12 mouse cellular contexts compared by ENCODE assay signal in genomic region chr12:55573794-55574193, GRCm38 (mm10). TPM values are rescaled to one million over a fixed set of nuclear protein-coding genes. Genes with fewer than 3 reads are reported as not detected.
DNase-seq lines count a peak whose midpoint lies in the region; ATAC-seq and TF ChIP-seq lines count a peak whose summit lies in the region.
"Had no signal": no experiment of that assay in that cellular context is flagged by ENCODE, and none has a peak within 500 bp of the region (broad histone marks: within the 10 kb centered on the region; RNA-seq: fewer than 3 reads in every experiment).

No protein-coding gene starts in this region.

- H3K4me2 ChIP-seq in kidney, embryonic 14.5 days (replicated peaks; ENCODE audit: low read depth, low read length), result no peak overlapping the region
- H3K4me2 ChIP-seq in intestine, postnatal 0 days (replicated peaks; ENCODE audit: low read depth), result no peak overlapping the region
- no peak overlapping the region for H3K4me2 ChIP-seq in midbrain, postnatal 0 days (ENCODE audit: low read depth, low read length, poor library complexity, severe bottlenecking)

- 8% methylated on average over 6 of the region's 6 CpGs for WGBS in kidney, embryonic 14.5 days
- WGBS in intestine, postnatal 0 days, result 9% methylated on average over 6 of the region's 6 CpGs
- 4% methylated on average over 6 of the region's 6 CpGs for WGBS in midbrain, postnatal 0 days

- no peak for TF ChIP-seq CTCF in intestine, postnatal 0 days (IDR thresholded peaks at IDR 0.05; ENCODE audit: low read depth)
- no peak for TF ChIP-seq CTCF in midbrain, postnatal 0 days (IDR thresholded peaks at IDR 0.05)

- no peaks in the 10 kb centered on the region; the same call in 1 of the 2 replicates for H3K9me3 ChIP-seq in kidney, embryonic 14.5 days (ENCODE audit: control insufficient read depth, low read length)
- no peaks in the 10 kb centered on the region for H3K9me3 ChIP-seq in intestine, postnatal 0 days (ENCODE audit: control insufficient read depth)
- no peaks in the 10 kb centered on the region for H3K9me3 ChIP-seq in midbrain, postnatal 0 days (ENCODE audit: low read length)

- H3K9ac ChIP-seq in kidney, embryonic 14.5 days (ENCODE audit: low read depth, low read length), result no peak overlapping the region
- no peak overlapping the region for H3K9ac ChIP-seq in intestine, postnatal 0 days (ENCODE audit: low read depth, low read length)
- H3K9ac ChIP-seq in midbrain, postnatal 0 days (replicated peaks; ENCODE audit: low read length, poor library complexity, severe bottlenecking), result no peak overlapping the region

- H3K4me1 ChIP-seq in kidney, embryonic 14.5 days (ENCODE audit: control insufficient read depth, insufficient read depth, low read length), result no peaks in the 10 kb centered on the region
- H3K4me1 ChIP-seq in intestine, postnatal 0 days (replicated peaks; ENCODE audit: control insufficient read depth, insufficient read depth, low read length), result no peaks in the 10 kb centered on the region
- no peaks in the 10 kb centered on the region for H3K4me1 ChIP-seq in midbrain, postnatal 0 days (ENCODE audit: insufficient read depth, low read length)

- H3K4me3 ChIP-seq in kidney, embryonic 14.5 days (ENCODE audit: low read length), result no peak overlapping the region
- H3K4me3 ChIP-seq in intestine, postnatal 0 days (ENCODE audit: low read depth, low read length), result no peak overlapping the region
- H3K4me3 ChIP-seq in midbrain, postnatal 0 days (ENCODE audit: low read depth, low read length), result no peak overlapping the region

- H3K36me3 ChIP-seq in kidney, embryonic 14.5 days (ENCODE audit: control insufficient read depth, insufficient read depth, low read length), result no peaks in the 10 kb centered on the region
- H3K36me3 ChIP-seq in intestine, postnatal 0 days (ENCODE audit: control insufficient read depth, insufficient read depth), result no peaks in the 10 kb centered on the region
- no peaks in the 10 kb centered on the region for H3K36me3 ChIP-seq in midbrain, postnatal 0 days (ENCODE audit: insufficient read depth, low read length)

- DNase-seq in kidney, adult 9 months, result no peak
- DNase-seq in embryo, embryonic 10.5 days (ENCODE audit: low spot score), result peak; percentile 67
- DNase-seq in midbrain, postnatal 0 days (ENCODE audit: low spot score), result peak; percentile 17
- DNase-seq in urinary bladder, adult 2 months (ENCODE audit: low spot score), result no peak
- no peak for DNase-seq in thymus, postnatal 0 days (ENCODE audit: low spot score)
- no peak for DNase-seq in thymus, postnatal 14 days
- DNase-seq: cerebellum, adult 11-12 months; gastrocnemius, postnatal 25 days had no signal

- no peaks in the 10 kb centered on the region for H3K27me3 ChIP-seq in kidney, embryonic 14.5 days (ENCODE audit: control insufficient read depth, insufficient read depth, low read length)
- H3K27me3 ChIP-seq in intestine, postnatal 0 days (replicated peaks; ENCODE audit: control insufficient read depth, insufficient read depth, low read length), result no peaks in the 10 kb centered on the region
- no peaks in the 10 kb centered on the region for H3K27me3 ChIP-seq in midbrain, postnatal 0 days (ENCODE audit: insufficient read depth, low read length)

- no peak overlapping the region for H3K27ac ChIP-seq in kidney, embryonic 14.5 days (ENCODE audit: low read depth, low read length)
- H3K27ac ChIP-seq in intestine, postnatal 0 days (ENCODE audit: low read depth, low read length), result no peak overlapping the region
- no peak overlapping the region for H3K27ac ChIP-seq in midbrain, postnatal 0 days (ENCODE audit: low read depth, low read length)

- ATAC-seq in kidney, embryonic 14.5 days (ENCODE audit: low FRiP score, low TSS enrichment), result peak; percentile 60; the same call in 1 of the 2 replicates
- ATAC-seq in intestine, postnatal 0 days, result 0 out of 2 replicates have a peak, but pooled peaks have one; percentile 38
- peak; percentile 65 for ATAC-seq in midbrain, postnatal 0 days (ENCODE audit: low FRiP score)

RNA-seq across cellular contexts. Expression of gene Aldoart2, which starts 8.8 kb away (rescaled TPM):
- polyA plus RNA-seq in kidney, embryonic 14.5 days (2014; fragmentation: Nextera tagmentation; extraction: Ambion mirVana), result not detected in 2 replicates
- polyA plus RNA-seq in intestine, postnatal 0 days (2015; fragmentation: Nextera tagmentation; extraction: Ambion mirVana), result 0.13 TPM in 1 of 2 replicates, not detected in the other
- 0.14 TPM in 1 of 2 replicates, not detected in the other for total RNA-seq in midbrain, postnatal 0 days (2014; rRNA removed)
- 0.10 TPM in 1 of 2 replicates, not detected in the other for polyA plus RNA-seq in midbrain, postnatal 0 days (2015; fragmentation: Nextera tagmentation; extraction: Ambion mirVana)
- polyA plus RNA-seq in urinary bladder, adult 2 months (2012; rRNA removed), result not detected in 2 replicates
- not detected in 2 replicates for polyA plus RNA-seq in thymus, postnatal 0 days (2015; fragmentation: Nextera tagmentation; extraction: Ambion mirVana)

RNA-seq across cellular contexts. Expression of gene Insm2, which starts 25.4 kb away (rescaled TPM):
- polyA plus RNA-seq in kidney, embryonic 14.5 days (2014; fragmentation: Nextera tagmentation; extraction: Ambion mirVana), result 0.08 and 0.09 TPM in 2 replicates
- 0.04 TPM in 1 of 2 replicates, not detected in the other for polyA plus RNA-seq in intestine, postnatal 0 days (2015; fragmentation: Nextera tagmentation; extraction: Ambion mirVana)
- total RNA-seq in midbrain, postnatal 0 days (2014; rRNA removed), result 0.66 and 1.5 TPM in 2 replicates
- polyA plus RNA-seq in midbrain, postnatal 0 days (2015; fragmentation: Nextera tagmentation; extraction: Ambion mirVana), result 0.59 and 1.1 TPM in 2 replicates
- polyA plus RNA-seq in urinary bladder, adult 2 months (2012; rRNA removed), result not detected in 2 replicates
- 0.09 and 0.25 TPM in 2 replicates for polyA plus RNA-seq in thymus, postnatal 0 days (2015; fragmentation: Nextera tagmentation; extraction: Ambion mirVana)
- total RNA-seq: ES-E14; gastrocnemius, postnatal 25 days had no signal
- polyA plus RNA-seq: testis, adult 2 months had no signal

Comparison
In these comparisons a context has a peak if more than half of its experiments do, and no peak if none do; other contexts are left out.
1. DNase-seq: peak in embryo, embryonic 10.5 days (single experiment) and midbrain, postnatal 0 days (single experiment); none in kidney, adult 9 months (single experiment), urinary bladder, adult 2 months (single experiment), thymus, postnatal 0 days (single experiment) and thymus, postnatal 14 days (single experiment).
2. Peak in every context shown above with its lines, with median percentiles within 50 percentile points of each other: ATAC-seq.